Mouse (Mus musculus) limb, embryonic 14.5 days (tissue): ENCODE measurements around the gene Bcl11a. TPM values are rescaled to one million over a fixed set of nuclear protein-coding genes. Genes with fewer than 3 reads are reported as not detected.

Experiments used
- ATAC-seq: fragments of 200-750 bp; cut with Nextera tagmentation; 2 replicates; pipeline ENCODE4 v1.8.0; 2017; ENCODE audit warnings: low read depth, moderate number of reproducible peaks, moderate TSS enrichment; ENCODE audit not compliant: low FRiP score
- DNase-seq: peaks from one replicate; pipeline ENCODE4 v3.0.0-alpha.2; 2015; ENCODE audit warnings: low spot score
- H3K27ac ChIP-seq: fragments of 300-500 bp; sonication (generic); replicated peaks from 2 replicates; pipeline ENCODE4 v1.5.1; 2014; ENCODE audit warnings: low read depth, mild to moderate bottlenecking, low read length, moderate library complexity, mixed read lengths
- H3K27me3 ChIP-seq: fragments of 300-500 bp; sonication (generic); 2 replicates; pipeline ENCODE4 v1.6.1; 2014; ENCODE audit warnings: low read length, mixed read lengths; ENCODE audit not compliant: control insufficient read depth, insufficient read depth
- H3K36me3 ChIP-seq: fragments of 300-500 bp; sonication (generic); 2 replicates; pipeline ENCODE4 v1.6.1; 2014; ENCODE audit warnings: mild to moderate bottlenecking, low read length, moderate library complexity, mixed read lengths; ENCODE audit not compliant: control insufficient read depth, insufficient read depth
- H3K4me1 ChIP-seq: fragments of 300-500 bp; sonication (generic); 2 replicates; pipeline ENCODE4 v1.6.1; 2014; ENCODE audit warnings: antibody characterized with exemption, low read length, mixed read lengths; ENCODE audit not compliant: control insufficient read depth, insufficient read depth
- H3K4me2 ChIP-seq: fragments of 300-500 bp; sonication (generic); replicated peaks from 2 replicates; pipeline ENCODE4 v1.6.1; 2014; ENCODE audit warnings: low read depth, mild to moderate bottlenecking, low read length, moderate library complexity; ENCODE audit not compliant: severe bottlenecking
- H3K4me3 ChIP-seq: fragments of 300-500 bp; sonication (generic); replicated peaks from 2 replicates; pipeline ENCODE4 v1.5.1; 2014; ENCODE audit warnings: low read length
- H3K9ac ChIP-seq: fragments of 300-500 bp; sonication (generic); 2 replicates; pipeline ENCODE4 v1.6.1; 2014; ENCODE audit warnings: mild to moderate bottlenecking, low read depth, low read length, moderate library complexity; ENCODE audit not compliant: severe bottlenecking
- H3K9me3 ChIP-seq: fragments of 300-500 bp; sonication (generic); 2 replicates; pipeline ENCODE4 v1.6.1; 2016; ENCODE audit warnings: low read length; ENCODE audit not compliant: control insufficient read depth
- POLR2A ChIP-seq: fragments of 200-500 bp; IDR thresholded peaks from 2 replicates; pipeline ENCODE4 v1.8.0; 2012; ENCODE audit warnings: inconsistent platforms, mild to moderate bottlenecking, moderate library complexity, borderline replicate concordance; ENCODE audit not compliant: insufficient read depth, insufficient read length; ENCODE audit errors: extremely low read depth
- WGBS: fragments of 180-500 bp; shearing (Covaris S2); extraction: QIAGEN DNeasy Blood & Tissue Kit; methylation state at CpG from one replicate; pipeline ENCODE4 v1.1.7; 2014; 5-methylcytosine and 5-hydroxymethylcytosine counted together
- polyA plus RNA-seq, 2 experiments: library from polyadenylated mRNA; depleted of rRNA in 1 of 2; stranded (reverse) in 1 of 2; unstranded in 1 of 2; fragments of >200 nt; fragmentation: Nextera tagmentation in 1 of 2; extraction: Ambion mirVana in 1 of 2; gene quantifications; 2 replicates each; pipeline versions ENCODE4 v1.2.1 to v1.2.3; 2012 to 2014

Bcl11a gene
- polyA plus RNA-seq, 2 experiments: 33.8 to 61.7 TPM

DNA sequence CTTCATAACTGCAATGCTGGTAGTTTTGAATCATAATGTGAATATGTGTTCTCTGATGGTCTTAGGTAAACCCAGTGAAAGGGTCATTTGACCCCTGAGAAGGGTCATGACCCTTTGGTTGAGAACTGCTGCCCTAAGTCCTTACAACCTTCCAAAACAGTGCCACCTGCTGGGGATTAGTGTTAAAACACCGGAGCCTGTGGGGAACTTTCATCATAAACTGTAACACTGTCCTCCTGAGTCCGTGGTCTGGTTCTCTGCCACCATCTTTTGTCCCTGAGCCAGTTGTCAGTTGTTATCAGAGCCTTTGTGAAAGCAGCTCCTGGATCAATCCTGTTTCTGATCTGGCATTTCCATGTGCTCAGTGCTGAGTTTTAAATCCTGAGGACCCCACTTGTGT lies 62.1 kb downstream of the Bcl11a start:
- H3K9ac ChIP-seq: no peak overlapping the region
- DNase-seq (no peak), ATAC-seq (no peak)
- H3K4me3 ChIP-seq: no peak overlapping the region
- TF ChIP-seq POLR2A: no peak
- peaks cover 31% of the 10 kb centered on the region for H3K4me1 ChIP-seq
- H3K27ac ChIP-seq: no peak overlapping the region
- WGBS: 92% methylated on average over 2 of the region's 2 CpGs
- H3K36me3 ChIP-seq: peaks cover 17% of the 10 kb centered on the region
- no peaks in the 10 kb centered on the region for H3K27me3 ChIP-seq
- no peaks in the 10 kb centered on the region for H3K9me3 ChIP-seq
- H3K4me2 ChIP-seq: no peak overlapping the region

- no peak for ATAC-seq
- Histone ChIP-seq H3K9me3 (no peaks in the 10 kb centered on the region), H3K4me3 (no peak overlapping the region), H3K36me3 (peaks cover 17% of the 10 kb centered on the region), H3K27ac (no peak overlapping the region), H3K4me2 (no peak overlapping the region), H3K9ac (no peak overlapping the region), H3K4me1 (peaks cover 34% of the 10 kb centered on the region), H3K27me3 (no peaks in the 10 kb centered on the region)
- no peak for DNase-seq
- TF ChIP-seq POLR2A: no peak
- 79% methylated on average over 2 of the region's 2 CpGs for WGBS
Observed at GRCm38 (mm10) chr11:24140948-24141347, 63.1 kb downstream of the Bcl11a start.

DNA sequence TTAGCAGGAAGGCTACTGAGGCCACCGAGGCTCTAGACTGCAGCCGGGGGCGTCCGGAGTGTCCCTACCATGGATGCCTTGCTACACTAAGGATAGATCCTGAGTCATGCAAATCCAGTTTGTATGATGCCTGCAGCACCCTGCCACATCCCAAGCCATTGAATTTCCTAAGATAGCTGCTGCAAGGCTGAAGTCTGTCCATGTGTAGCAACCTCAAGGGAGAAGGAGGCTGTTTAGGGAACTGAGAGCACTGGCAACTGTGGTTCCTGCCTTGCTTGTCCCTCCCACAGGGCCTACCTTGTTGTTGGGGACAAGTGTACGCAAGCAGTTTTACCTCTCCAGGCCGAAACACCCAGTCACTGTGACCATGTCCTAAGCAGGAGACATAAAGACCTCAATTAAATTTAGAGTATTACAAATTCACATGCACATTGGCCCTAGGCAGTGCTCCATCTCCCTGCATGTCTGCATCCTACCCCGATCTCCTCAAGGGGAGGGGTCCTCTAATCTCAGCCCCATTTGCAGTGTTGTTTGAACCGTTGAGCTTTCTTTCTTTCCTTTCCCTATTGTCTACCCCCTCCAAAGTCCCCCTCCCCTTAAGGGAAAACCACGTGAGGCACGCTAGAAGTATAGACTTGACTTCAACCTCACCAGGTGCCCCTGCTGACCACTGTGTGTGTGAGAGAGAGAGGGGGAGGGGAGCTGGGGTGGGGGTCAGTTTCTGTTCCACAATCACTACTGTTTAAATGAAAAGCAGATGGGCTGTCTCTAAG lies 63.8 kb downstream of the Bcl11a start:
- H3K4me2 ChIP-seq: no peak overlapping the region
- H3K4me3 ChIP-seq: no peak overlapping the region
- H3K27me3 ChIP-seq: no peaks in the 10 kb centered on the region
- ATAC-seq: no peak
- no peak overlapping the region for H3K27ac ChIP-seq
- 54% methylated on average over 10 of the region's 10 CpGs for WGBS
- H3K36me3 ChIP-seq: peaks cover 17% of the 10 kb centered on the region
- TF ChIP-seq POLR2A: no peak
- DNase-seq: no peak
- no peak overlapping the region for H3K9ac ChIP-seq
- H3K4me1 ChIP-seq: peaks cover 40% of the 10 kb centered on the region
- no peaks in the 10 kb centered on the region for H3K9me3 ChIP-seq

DNA sequence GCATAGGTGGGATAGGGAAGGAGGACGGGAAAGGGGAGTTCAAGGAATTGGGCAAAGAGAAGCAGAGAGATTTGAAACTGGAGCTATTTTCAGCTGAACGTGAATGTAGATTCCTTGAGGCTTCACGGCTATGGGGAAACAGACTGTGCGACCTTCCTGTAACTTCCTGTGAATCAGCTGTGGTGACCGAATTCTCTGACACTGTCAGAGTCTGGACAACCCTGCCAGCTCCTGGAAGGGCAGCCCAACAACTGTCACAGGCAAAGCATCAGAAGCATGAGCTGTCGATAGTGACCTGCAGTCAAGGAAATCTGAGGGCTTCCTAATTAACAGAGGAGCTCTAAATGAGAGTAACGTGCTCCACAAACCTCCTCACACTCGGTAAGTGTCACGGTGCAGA lies 64.5 kb downstream of the Bcl11a start:
- DNase-seq (no peak), ATAC-seq (no peak)
- no peaks in the 10 kb centered on the region for H3K27me3 ChIP-seq
- no peak overlapping the region for H3K9ac ChIP-seq
- H3K27ac ChIP-seq: no peak overlapping the region
- no peak overlapping the region for H3K4me3 ChIP-seq
- 28% methylated on average over 9 of the region's 9 CpGs for WGBS
- H3K9me3 ChIP-seq: no peaks in the 10 kb centered on the region
- no peak overlapping the region for H3K4me2 ChIP-seq
- H3K36me3 ChIP-seq: peaks cover 17% of the 10 kb centered on the region
- no peak for TF ChIP-seq POLR2A
- peaks cover 46% of the 10 kb centered on the region for H3K4me1 ChIP-seq

DNA sequence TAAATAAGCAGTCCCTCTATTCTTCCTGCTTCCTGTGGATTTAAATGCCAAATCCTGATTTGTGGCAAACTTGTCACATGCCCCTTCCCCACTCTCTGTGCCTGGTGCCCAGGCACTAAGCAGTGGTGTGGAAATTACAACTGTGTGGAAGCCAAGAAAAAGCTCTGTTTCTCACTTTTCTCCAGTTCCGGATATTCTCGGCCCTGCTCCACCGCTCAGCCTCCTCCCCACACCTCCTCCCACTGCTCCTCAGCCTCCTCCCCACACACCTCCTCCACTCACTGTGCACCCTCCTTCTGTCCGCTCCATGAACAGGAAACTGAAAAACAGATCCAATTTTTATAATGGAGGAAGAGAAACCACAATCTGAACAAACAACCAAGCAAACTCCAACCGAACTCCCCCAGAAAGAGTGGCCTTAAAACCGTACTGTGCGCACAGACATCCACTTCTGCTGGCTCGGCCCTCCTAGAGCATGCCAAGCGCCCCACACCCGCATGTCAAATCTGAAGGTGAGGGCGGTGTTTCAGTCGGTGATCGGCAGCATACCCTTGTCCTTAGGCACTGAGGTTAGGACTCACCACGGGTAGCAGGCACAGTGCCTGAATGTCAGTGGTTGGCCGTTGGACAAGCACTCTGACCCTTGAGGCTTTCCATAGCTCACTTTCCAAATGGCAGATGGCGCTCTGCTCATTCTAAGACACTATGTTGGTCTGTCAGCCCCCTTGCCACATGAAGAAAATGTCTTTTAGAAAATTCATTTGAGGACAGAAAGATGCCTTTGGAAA lies 66.5 kb downstream of the Bcl11a start:
- H3K36me3 ChIP-seq: peaks cover 17% of the 10 kb centered on the region
- no peak overlapping the region for H3K9ac ChIP-seq
- H3K4me1 ChIP-seq: peaks cover 43% of the 10 kb centered on the region
- H3K27me3 ChIP-seq: no peaks in the 10 kb centered on the region
- H3K4me3 ChIP-seq: no peak overlapping the region
- no peak for DNase-seq
- no peaks in the 10 kb centered on the region for H3K9me3 ChIP-seq
- ATAC-seq: 0 out of 2 replicates have a peak, but pooled peaks have one; percentile 13
- H3K27ac ChIP-seq: no peak overlapping the region
- TF ChIP-seq POLR2A: no peak
- H3K4me2 ChIP-seq: no peak overlapping the region
- WGBS: 78% methylated on average over 16 of the region's 16 CpGs
